Mouse (Mus musculus): Measurements from ENCODE around the gene Tlnrd1. TPM values are rescaled to one million over a fixed set of nuclear protein-coding genes. Genes with fewer than 3 reads are reported as not detected.

Gene Tlnrd1
- polyA plus RNA-seq (2012; rRNA removed), result 13.3 and 15.1 TPM in 2 replicates

DNA sequence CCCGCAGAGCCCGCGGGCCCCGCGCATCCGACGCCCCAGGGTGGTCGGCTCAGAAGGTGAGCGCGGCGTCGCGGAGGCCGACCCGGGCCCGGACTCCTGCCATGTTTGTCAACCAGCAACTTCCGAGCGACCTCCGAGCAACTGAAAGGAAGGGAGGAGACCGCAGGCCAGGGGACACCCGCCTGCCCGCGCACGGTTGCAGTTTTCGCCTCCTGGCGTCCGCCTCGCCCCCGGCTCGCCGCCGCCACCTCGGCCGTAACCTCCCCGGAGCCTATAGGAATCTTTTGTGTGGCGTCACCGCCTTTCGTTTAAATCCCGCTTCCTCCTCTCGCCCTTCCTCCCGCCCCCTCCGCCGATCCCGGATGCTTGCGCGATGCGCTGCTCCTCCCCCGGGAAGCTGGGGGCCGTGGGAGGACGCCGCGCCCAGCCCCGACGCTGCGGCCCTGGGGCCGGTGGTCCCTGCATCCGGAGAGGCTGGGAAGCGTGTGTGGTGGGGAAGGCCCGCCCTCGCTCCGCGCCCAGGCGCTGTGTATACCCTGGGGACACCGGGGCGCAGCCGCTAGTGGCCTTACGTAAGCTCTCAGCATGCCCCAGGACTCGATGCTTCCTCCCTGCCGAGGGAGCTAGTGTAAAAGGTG, at the start of gene Tlnrd1, which contains the start of gene Mesd:
Gene Tlnrd1, minus strand, starts transcription at position 285 of the 638 bp plus-strand sequence.
Gene Mesd, plus strand, starts transcription at position 446 of the 638 bp plus-strand sequence.

Other genes starting within 250 kb of the Tlnrd1 start
- 1.7 and 2.5 TPM in 2 replicates for gene Il16, start 138.6 kb downstream of the Tlnrd1 start, polyA plus RNA-seq (2012; rRNA removed)
- gene Cfap161, start 89.4 kb downstream of the Tlnrd1 start, polyA plus RNA-seq (2012; rRNA removed), result not detected in 2 replicates
- gene Mesd, start 161 bp upstream of the Tlnrd1 start, polyA plus RNA-seq (2012; rRNA removed), result 13.1 TPM in 2 replicates
- gene Cemip, start 202.2 kb upstream of the Tlnrd1 start, polyA plus RNA-seq (2012; rRNA removed), result 0.01 and 0.05 TPM in 2 replicates

Measured in liver, embryonic 14 days (tissue).